Mouse (Mus musculus): ENCODE data around the gene Myh7.
"Not testable (repeated sequence)": the region's sequence is repeated elsewhere in the genome, so short reads cannot be mapped to it uniquely, and the experiment has no call there.

The Myh7 gene

DNA sequence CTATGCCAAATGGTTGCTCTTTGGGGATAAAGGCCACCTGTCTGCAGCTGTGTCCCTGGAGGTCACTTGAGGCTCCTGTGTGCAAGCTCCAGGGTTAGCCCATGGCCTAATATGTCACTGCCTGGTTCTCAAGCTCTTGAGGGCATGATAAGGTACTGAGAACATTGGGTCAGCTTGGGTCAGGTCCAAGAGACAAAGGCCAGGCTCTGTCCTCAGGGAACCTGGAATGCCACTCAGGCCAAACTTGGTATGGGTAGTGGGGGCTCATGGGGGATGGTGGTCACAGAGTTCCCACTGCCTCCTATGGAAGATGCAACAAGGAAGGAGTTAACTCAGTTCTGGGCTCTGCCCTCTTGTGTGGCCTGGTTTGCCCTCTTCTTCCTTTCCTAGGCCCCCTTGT is 26.1 kb downstream of the Myh7 start:
- DNase-seq (ENCODE audit: low read depth, low spot score), result no peak

DNA sequence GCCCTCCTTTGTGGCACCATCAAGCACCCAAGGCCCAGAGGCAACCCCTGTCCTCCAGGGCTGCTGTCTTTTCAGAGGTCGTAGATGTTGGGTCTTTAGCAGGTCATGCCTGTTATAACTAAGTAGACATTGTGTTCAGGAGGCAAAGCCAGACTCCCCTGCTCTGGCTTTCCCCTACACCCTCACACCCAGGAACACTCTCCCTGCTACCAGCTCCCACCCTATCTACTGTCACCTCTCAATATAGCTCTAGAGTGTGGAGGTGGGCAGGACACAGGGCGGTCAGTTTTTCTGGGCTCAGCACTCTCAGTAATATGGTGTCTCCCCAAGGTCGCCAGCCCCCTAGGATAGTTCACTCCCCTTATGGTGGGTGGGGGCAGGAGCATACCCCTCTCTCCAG is 26.6 kb downstream of the Myh7 start:
- DNase-seq (ENCODE audit: low read depth, low spot score), result no peak

DNA sequence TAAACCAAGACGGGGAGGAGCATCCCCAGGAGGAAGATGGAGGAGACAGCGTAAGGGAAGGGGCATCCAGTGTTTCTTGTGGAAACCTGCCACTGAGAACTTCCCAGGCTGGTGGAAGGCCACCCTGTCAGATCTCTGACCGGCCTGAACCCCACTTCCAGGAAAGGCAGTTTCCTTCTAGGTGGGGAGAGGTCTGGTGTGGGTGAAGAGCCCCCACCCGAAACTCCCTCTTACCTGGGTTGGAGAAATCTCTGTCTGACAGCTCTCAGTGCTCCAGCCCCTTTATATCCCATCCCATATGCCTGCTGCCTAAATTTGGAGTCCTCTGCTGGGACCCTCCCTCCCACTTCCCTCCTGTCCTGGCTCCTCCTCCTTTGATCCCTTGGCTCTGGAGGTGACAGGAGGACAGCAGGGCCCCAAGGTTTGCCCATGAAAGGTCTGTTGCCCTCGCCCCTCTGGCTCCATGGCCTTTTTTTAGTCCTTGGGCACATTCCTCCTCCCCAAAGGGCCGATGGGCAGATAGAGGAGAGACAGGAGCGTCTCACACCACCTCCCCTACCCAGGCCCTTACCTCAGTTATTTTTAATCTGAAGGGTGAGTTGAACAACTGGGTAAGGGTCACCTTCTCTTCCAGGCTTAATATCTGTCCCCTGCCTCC is 28.0 kb downstream of the Myh7 start, which contains the start of gene Myh6:
Gene Myh6 (minus strand): TSS at position 608 of the 658 bp plus-strand sequence.
- no peak for DNase-seq (ENCODE audit: low read depth, low spot score)

DNA sequence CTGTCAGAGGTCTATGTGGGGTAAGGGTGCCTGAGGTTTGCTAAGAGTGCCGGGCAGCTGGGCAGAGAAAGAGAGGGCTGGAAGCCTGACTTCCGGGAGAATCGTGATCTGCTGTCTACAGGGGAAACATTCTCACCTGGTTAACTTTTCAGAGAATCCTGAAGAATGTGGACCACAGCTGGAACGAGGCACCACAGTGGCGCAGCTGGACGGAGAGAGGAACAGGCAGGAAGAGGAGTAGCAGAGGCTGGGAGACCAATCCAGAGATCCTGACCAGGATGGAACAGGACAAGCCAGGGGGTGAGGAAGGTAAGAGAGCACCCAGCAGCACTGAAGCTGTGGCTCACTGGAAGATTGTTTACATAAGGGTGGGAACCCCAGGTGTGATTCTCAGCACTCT is 28.8 kb downstream of the Myh7 start:
- no peak for DNase-seq (ENCODE audit: low read depth, low spot score)

DNA sequence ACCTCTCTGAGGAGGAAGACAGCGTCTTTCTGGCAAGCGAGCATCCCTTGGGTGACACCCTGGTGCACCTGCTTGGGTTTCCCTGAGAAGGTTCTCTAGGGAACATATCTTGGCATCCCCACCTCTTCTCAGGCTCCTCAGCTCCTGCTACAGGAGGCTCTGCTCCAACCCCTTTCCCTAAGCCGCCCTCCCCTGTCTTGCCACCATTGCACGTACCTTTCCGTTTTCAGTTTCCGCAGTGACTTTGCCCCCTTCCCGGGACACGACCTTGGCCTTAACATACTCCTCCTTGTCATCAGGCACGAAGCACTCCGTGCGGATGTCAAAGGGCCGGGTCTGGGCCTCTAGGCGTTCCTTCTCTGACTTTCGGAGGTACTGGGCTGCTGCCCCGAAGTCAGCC is 29.4 kb downstream of the Myh7 start:
- DNase-seq (ENCODE audit: low read depth, low spot score), result no peak

DNA sequence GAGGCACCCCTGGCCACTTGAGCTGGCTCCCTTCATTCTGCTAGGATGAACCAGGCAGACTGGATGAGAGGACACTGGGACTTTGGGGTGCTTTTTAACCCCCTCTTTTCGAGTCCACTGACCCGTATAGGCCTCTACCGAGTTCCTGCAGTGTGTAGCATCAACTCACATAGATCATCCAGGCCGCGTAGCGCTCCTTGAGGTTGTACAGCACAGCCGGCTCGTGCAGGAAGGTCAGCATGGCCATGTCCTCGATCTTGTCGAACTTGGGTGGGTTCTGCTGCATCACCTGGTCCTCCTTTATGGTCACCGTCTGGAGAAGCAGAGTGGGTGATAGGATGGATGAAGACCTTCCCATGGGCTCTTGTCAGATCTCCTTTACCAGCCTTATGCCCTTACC is 30.7 kb downstream of the Myh7 start:
- no peak for DNase-seq (ENCODE audit: low read depth, low spot score)

DNA sequence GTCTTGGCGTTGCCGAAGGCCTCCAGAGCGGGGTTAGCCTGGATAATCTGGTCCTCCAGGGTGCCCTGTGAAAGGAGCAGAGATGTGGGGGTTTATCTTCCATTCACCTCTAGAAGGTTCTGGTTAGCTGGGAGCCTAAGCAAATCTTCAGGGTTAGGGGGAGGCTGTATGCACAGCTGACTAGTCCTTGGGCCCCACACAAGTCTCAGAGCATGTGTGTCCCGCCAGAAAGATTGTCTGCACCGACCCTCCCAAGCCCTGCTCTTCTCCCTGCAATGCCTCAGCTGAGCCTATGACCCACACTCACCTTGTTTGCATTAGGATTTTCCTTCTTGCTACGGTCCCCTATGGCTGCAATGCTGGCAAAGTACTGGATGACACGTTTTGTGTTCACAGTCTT is 31.7 kb downstream of the Myh7 start:
- DNase-seq (ENCODE audit: low read depth, low spot score), result no peak

DNA sequence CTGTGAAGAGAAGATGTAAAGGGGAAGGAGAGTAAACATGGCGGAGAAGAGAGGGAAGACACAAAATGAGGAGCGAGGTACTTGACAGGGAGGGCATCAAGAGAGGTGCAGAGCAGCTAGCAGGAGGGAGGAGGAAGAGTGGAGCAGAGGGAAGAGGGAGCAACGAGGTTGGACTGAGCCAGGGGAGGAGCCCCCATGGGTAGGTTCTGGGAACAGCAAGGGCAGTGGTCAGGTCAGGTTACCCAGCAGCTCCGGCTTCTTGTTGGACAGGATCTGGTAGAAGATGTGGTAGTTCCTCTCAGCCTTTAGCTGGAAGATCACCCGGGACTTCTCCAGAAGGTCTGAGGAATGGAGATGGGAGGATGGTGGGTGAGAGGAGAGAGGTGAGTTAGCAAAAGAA is 32.9 kb downstream of the Myh7 start:
- no peak for DNase-seq (ENCODE audit: low read depth, low spot score)

DNA sequence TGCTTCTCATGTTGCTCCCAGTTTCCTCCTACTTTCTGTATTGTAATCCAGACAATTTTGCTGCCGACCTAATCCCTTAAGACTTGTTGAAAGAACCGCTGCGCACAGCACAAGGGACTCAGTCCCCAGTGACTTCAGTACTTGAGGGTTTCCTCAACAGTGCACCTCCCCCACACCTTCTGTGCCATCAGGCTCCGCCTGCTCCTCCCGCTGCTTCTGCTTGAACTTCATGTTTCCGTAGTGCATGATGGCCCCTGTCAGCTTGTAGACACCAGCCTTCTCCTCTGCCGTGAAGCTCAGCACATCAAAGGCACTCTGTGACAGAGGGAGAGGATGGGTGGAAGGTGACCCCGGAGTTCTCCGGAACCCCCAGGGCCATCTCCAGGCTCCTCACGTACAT is 33.7 kb downstream of the Myh7 start:
- DNase-seq (ENCODE audit: low read depth, low spot score), result no peak

DNA sequence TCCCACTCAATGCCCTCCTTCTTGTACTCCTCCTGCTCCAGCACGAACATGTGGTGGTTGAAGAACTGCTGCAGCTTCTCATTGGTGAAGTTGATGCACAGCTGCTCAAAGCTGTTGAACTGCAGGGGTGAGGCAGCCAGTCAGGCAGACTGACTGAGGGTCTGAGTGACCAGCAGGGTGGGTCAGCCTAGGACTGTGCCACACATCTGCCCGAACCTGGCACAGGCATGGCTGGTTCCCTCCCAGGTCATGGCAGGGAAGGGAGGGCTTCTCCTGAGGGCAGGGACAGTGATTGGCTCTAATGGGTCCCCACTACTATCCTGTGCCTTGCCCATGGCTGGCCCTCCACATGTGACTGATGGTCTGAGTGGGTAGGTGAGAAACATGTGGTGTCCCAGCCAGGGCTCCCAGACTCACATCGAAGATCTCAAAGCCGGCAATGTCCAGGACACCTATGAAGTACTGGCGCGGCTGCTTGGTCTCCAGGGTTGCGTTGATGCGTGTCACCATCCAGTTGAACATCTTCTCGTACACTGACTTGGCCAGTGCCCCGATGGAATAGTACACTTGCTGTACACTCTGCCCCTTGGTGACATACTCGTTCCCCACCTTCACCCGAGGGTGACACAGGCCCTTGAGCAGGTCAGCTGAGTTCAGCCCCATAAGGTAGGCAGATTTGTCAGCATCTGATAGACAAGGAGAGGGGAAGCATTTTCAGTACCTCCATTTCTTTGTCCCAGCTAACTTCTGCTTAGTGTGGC is 34.4 kb downstream of the Myh7 start:
- not testable (repeated sequence) for DNase-seq (ENCODE audit: low read depth, low spot score)

DNA sequence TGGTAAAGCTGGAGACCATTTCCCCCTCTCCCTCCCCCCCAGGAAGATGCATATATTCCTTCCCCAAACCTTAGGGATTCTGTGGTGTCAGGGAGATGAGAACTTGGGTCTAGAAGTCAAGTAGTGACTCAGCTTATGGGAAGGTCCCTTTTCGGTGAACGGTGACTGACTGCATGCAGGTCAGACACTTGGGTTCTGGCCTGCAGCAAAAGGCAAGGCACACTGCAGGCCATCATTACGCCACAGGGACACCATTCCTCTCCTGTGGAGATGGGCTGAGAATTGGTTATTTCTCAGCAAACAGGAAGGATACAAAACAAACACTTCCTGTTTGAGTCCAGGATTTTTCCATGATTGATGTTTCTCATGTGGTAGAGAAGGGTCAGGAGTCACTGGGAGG is 35.2 kb downstream of the Myh7 start:
- DNase-seq (ENCODE audit: low read depth, low spot score), result no peak

DNA sequence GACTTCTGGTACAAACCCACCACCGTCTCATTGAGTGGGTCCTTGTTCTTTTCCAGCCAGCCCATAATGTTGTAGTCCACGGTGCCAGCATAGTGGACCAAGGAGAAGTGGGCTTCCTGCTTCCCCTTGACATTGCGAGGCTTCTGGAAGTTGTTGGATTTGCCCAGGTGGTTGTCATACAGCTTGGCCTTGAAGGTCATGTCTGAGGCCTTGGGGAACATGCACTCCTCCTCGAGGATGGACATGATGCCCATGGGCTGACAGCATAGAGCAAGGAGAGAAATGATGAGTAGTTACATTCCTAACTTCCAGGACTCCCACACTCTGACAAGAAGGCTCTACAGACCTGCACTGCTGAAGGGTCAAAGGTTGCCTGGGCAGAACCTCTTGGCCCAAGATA is 35.9 kb downstream of the Myh7 start:
- DNase-seq (ENCODE audit: low read depth, low spot score), result no peak

DNA sequence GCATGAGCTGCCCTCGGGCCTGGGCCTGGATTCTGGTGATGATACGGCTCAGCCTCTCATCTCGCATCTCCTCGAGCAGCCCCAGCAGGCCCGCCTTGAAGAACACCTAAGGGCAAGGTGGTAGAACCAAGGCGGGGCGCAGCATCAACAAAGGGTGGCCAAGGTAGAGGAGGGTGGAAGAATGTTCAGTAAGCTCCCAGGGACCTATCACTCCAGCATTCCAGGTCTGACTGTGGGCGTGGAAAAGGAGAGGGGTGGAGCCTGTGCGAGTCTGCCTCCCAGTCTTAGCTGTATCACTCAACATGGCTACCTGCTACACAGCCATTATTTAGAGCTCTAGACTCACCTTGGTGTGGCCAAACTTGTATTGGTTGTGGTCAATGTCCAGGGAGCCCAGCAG is 37.9 kb downstream of the Myh7 start:
- DNase-seq (ENCODE audit: low read depth, low spot score), result no peak

DNA sequence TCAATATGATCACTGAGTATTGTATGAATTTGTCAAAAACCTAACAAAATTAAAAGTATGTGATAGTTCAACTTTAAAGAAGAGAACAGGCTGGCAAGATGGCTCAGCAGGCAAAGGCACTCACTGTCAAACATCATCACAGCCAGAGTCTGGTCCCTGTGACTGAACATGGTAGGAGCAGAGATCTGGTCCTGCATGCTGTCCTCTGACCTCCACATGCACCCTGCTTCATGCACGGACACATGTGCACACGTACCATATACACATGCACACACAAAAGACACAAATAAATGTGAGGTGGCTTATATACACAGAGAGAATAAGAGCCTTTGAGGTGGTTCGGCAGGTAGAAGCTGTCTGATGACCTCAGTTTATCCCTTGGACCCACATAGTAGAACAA is 38.9 kb downstream of the Myh7 start:
- no peak for DNase-seq (ENCODE audit: low read depth, low spot score)

DNA sequence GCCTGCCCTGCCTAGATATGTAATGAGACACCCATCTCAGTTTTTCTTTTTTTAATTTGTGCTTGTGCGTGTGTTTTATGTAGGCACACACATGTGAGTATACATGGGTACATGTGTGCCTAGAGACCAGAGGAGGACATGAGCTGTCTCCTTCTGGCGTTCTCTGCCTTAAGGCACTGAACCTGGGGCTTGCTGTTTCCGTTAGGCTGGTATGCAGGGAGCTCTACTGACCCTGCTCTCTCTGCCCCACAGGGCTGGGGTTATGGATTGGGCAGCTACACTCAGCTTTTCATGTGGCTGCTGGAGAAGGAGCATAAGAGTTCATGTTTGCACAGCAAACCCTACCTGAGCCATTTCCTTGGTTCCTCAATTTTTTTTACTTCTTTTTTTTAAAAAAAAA is 40.0 kb downstream of the Myh7 start:
- no peak for DNase-seq (ENCODE audit: low read depth, low spot score)

DNA sequence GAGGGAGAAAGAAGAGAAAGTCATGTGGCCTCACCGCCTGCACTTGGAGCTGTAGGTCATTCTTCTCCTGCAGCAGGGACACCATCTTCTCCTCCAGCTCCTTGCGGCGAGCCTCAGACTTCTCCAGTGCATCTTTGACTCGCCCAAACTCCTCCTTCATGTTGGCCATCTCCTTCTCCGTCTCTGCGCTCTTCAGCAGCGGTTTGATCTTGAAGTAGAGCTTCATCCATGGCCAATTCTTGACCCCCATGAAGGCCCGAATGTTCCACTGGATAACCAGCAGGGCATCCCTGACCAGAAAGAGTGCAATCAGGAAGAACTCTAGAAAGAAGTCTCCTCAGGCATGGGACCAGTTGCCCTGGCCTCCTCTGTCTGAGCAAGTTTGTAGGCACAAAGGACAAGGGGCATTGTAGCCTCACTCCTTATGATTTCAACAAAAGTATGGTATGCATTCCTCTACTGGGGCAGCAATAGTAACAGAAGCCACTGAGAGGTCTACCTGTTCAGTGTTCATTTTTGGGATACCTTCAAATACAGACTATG is 40.7 kb downstream of the Myh7 start:
- DNase-seq (ENCODE audit: low read depth, low spot score), result no peak

DNA sequence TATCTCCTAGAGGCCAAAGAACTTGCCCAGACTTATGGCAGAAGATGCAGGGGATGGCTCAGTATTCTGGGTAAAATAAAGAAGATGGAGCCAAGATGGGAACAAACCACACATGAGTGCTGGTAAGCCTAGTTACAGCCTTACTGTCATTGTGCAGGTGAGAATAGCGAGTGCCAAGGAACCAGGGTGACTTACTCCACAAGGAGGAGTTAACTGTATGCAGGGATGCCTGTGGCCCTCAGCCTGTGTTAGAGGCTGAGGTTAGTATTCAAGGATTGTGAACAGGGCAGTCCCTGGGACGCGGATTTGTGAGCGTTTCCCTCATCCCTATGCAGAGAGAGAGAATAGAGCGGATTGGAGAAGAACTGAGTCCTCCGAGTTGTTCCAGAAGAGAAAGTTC is 42.8 kb downstream of the Myh7 start:
- DNase-seq (ENCODE audit: low read depth, low spot score), result no peak

DNA sequence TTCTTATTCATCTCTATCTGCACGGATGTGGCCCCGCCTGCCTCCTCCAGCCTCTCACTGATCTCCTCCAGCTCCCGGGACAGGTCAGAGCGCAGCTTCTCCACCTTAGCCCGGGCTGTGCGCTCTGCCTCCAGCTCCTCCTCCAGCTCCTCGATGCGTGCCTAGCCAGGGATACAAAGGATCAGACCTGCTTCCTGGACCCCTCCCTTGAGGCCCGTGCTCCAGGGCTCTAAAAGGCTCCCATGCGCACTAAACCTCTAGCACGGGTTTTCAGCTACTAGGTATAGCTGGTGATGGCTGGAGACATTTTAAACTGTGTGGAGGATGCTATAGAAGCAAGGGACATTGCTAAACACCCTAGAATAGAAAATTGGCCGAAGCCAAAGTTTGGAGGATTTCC is 43.9 kb downstream of the Myh7 start:
- DNase-seq (ENCODE audit: low read depth, low spot score), result no peak

DNA sequence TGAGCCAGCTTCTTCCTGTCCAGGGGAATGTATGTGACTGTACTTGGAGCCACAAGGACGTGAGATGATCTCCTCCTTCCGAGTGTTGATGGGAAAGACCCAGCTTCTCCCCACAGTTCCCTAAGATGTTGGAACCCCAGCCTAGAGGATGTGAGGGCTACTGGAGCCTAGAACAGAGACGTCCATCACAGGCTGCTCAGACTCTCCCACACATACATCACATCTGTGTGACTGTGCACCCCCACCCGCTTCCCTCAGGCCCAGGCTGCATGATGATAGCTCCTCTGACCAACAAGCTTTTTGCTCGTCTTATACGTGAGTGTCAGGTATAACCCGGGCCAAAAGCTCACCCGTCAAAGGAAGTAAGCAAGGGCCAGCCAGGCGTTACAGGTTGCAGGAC is 45.6 kb downstream of the Myh7 start:
- no peak for DNase-seq (ENCODE audit: low read depth, low spot score)

DNA sequence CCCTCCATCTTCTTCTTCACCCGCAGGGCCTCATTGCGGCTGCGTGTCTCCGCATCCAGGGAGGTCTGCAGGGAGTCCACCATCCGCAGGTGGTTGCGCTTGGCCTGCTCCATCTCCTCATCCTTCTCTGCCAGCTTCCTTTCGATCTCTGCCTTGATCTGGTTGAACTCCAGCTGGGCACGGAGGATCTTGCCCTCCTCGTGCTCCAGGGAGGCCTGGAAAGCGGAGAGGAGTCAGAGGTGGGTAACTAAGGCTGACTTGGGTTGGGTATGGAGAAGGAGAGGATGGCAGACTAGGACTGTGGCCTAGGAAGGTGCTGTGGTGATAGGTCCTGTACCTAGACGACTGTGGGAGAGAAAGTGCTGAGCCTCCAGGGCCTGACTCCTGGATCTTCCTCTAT is 47.4 kb downstream of the Myh7 start:
- DNase-seq (ENCODE audit: low read depth, low spot score), result not testable (repeated sequence)

DNA sequence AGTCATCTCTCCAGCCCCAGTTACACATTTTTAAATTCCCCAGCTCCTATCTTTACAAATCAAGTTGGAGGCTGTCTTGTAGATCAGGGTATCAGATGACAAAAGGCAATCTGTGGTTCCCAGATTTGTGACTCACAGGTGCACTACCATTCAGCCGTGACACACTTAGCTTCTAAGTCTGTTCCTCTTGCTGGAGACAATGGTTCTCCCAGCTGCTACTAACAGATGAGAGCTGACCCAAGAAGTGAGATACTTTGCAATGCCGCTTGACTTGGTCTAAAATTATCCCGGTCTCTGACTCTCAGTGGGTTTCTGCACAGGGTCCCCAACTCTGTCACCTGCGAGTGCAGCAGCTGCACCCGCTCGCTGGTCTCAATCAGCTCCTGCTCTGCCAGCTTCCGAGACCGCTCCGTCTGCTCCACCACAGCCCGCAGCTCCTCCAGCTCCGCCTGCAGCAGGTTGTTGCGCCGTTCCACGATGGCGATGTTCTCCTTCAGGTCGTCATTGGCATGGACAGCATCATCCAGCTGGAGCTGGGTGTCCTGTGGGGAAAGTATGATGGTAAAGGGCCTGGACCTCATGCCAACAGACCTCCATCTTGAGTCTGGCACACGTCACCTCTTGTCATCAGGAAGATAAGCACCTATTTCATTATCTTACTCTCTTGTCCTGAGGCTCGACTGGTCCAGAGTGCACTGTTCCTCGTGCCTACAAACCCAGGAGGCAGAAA is 48.3 kb downstream of the Myh7 start:
- DNase-seq (ENCODE audit: low read depth, low spot score), result no peak

DNA sequence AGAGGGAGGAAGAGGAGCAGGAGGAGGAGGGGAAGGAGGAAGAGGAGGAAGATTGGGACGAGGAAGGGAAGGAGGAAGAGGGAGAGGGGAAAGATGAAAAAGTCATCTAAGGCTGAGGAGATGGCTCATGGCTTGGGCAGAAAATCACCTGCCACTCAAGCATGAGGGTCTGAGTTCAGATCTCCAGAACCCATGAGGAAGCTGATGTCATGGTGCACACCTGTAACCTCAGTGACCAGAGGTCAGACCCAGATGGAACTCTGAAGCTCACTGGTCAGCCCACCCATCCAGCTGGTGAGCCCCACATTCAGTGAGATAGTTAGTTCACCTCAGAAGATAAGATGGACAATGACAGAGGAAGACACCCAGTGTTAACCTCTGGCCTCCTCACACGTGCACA is 49.5 kb downstream of the Myh7 start:
- no peak for DNase-seq (ENCODE audit: low read depth, low spot score)

DNA sequence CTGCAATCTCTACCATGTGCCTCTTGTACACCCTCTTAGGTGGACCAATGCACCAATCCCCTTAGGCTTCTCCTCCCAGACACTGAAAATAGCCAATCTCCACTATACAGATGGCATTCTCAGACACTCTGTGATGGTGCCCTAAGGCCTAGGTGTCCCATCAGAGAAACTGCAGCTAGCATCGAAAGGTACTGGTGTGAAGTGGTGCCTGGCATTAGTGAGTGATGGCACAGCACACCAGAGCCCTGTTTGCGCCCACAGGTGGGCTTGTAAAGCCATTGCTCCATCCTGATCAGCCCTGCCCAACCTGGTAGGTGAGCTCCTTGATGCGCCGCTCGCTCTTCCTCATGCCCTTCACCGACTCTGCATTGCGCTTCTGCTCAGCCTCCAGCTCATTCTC is 50.5 kb downstream of the Myh7 start:
- no peak for DNase-seq (ENCODE audit: low read depth, low spot score)

All from mesoderm, embryonic 11.5 days (tissue).